Mouse (Mus musculus) ES-E14 (cell line): ENCODE measurements at regions not wholly inside any gene's neighbourhood (a gene's known extent, or its start where the extent isn't known, plus 50 kb on each side); places are given as distances from the start of the nearest gene placed in this dataset.

ENCODE experiments used
- CHD2 ChIP-seq: IDR thresholded peaks from 2 replicates; pipeline ENCODE4 v1.6.1; 2014; ENCODE audit warnings: mild to moderate bottlenecking, low read depth, low read length, inconsistent platforms
- HCFC1 ChIP-seq: IDR thresholded peaks from 2 replicates; pipeline ENCODE4 v1.6.1; 2012; ENCODE audit warnings: low read length, inconsistent platforms, borderline replicate concordance; ENCODE audit not compliant: insufficient read depth
- ZC3H11A ChIP-seq: IDR thresholded peaks from 2 replicates; pipeline ENCODE4 v1.6.1; 2012; ENCODE audit warnings: low read depth, mild to moderate bottlenecking, inconsistent platforms, low read length, borderline replicate concordance

DNA sequence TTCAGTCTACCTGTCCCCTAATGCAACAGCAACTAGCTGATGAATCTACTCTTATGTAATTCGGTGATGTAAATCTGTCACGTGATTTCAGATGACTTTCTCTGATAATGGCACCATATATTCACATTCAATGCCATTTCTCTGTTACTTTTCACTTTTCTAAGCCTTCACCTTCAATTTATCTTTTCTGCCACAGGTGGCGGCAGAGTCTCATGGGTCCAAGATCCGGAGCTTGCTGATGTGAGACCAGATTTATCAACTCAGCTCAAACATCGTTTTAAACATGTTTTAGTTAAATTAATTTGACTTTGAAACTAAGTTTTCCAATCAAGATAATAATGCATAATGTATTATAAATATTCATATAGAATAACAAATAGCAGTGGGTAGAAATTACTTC, 148.4 kb upstream of the Cadm2 start:
- TF ChIP-seq HCFC1 (no peak), ZC3H11A (no peak), CHD2 (no peak)
